Mouse (Mus musculus) adrenal gland, postnatal 25 days (tissue): ENCODE data around the gene Runx1. TPM values are rescaled to one million over a fixed set of nuclear protein-coding genes. Genes with fewer than 3 reads are reported as not detected.

Experiments used
- DNase-seq: peaks from one replicate; pipeline ENCODE4 v3.0.0; 2021; ENCODE audit warnings: mixed read lengths
- total RNA-seq: library from RNA; stranded (reverse); gene quantifications from 2 replicates; pipeline ENCODE4 v1.2.3, GENCODE M21; 2021

Runx1 gene
- total RNA-seq, 1 experiment from 2014 or later: 5.6 TPM

- DNase-seq: no peak
These were observed 174.7 kb downstream of the Runx1 start for GRCm38 (mm10) chr16:92651256-92651655.

- DNase-seq: no peak
These were observed 179.8 kb downstream of the Runx1 start for GRCm38 (mm10) chr16:92646153-92646552.

GRCm38 (mm10) chr16:92645423-92646115 lies 180.4 kb downstream of the Runx1 start:
- no peak for DNase-seq

GRCm38 (mm10) chr16:92644718-92645422 lies 181.1 kb downstream of the Runx1 start:
- DNase-seq: no peak

- DNase-seq: no peak
These were observed 181.6 kb downstream of the Runx1 start for GRCm38 (mm10) chr16:92644315-92644714.

GRCm38 (mm10) chr16:92642283-92642682 lies 183.7 kb downstream of the Runx1 start:
- no peak for DNase-seq

- no peak for DNase-seq
These were observed 184.9 kb downstream of the Runx1 start for GRCm38 (mm10) chr16:92641053-92641452.

- DNase-seq: no peak
These were observed 186.9 kb downstream of the Runx1 start for GRCm38 (mm10) chr16:92639093-92639492.

- no peak for DNase-seq
These were observed 188.9 kb downstream of the Runx1 start for GRCm38 (mm10) chr16:92637033-92637432.

- DNase-seq: no peak
These were observed 193.7 kb downstream of the Runx1 start for GRCm38 (mm10) chr16:92632115-92632763.

GRCm38 (mm10) chr16:92631637-92632036 lies 194.3 kb downstream of the Runx1 start:
- no peak for DNase-seq

GRCm38 (mm10) chr16:92630950-92631349 lies 195.0 kb downstream of the Runx1 start:
- no peak for DNase-seq

GRCm38 (mm10) chr16:92629829-92630228 lies 196.1 kb downstream of the Runx1 start:
- no peak for DNase-seq

GRCm38 (mm10) chr16:92627262-92627661 lies 198.7 kb downstream of the Runx1 start:
- no peak for DNase-seq

GRCm38 (mm10) chr16:92623953-92624352 lies 202.0 kb downstream of the Runx1 start:
- DNase-seq: no peak

- DNase-seq: no peak
These were observed 204.1 kb downstream of the Runx1 start for GRCm38 (mm10) chr16:92621859-92622258.

GRCm38 (mm10) chr16:92620841-92621518 lies 205.0 kb downstream of the Runx1 start:
- no peak for DNase-seq

- DNase-seq: no peak
These were observed 209.1 kb downstream of the Runx1 start for GRCm38 (mm10) chr16:92616839-92617238.

GRCm38 (mm10) chr16:92615234-92615799 lies 210.6 kb downstream of the Runx1 start:
- no peak for DNase-seq

GRCm38 (mm10) chr16:92612546-92612945 lies 213.4 kb downstream of the Runx1 start:
- DNase-seq: no peak

GRCm38 (mm10) chr16:92611641-92612149 lies 214.3 kb downstream of the Runx1 start:
- DNase-seq: no peak

GRCm38 (mm10) chr16:92610464-92610863 lies 215.5 kb downstream of the Runx1 start:
- DNase-seq: no peak
